Mouse (Mus musculus) urinary bladder, postnatal 4 days (tissue): ENCODE measurements around the gene Tars.

Experiments used
- DNase-seq, 2 experiments: peaks; one replicate each; pipeline ENCODE4 v3.0.0; 2021 to 2022; ENCODE audit warnings: low spot score in 2 of 2

Gene Tars

GRCm38 (mm10) chr15:11361824-11362223, 37.6 kb downstream of the Tars start:
- DNase-seq = no peak

GRCm38 (mm10) chr15:11360888-11361287, 38.6 kb downstream of the Tars start:
- DNase-seq = no peak

GRCm38 (mm10) chr15:11357501-11357900, 42.0 kb downstream of the Tars start:
- no peak for DNase-seq

GRCm38 (mm10) chr15:11355865-11356264, 43.6 kb downstream of the Tars start:
- DNase-seq = no peak

GRCm38 (mm10) chr15:11339467-11340180, 59.8 kb downstream of the Tars start:
- no peak for DNase-seq
